Mouse (Mus musculus) forebrain, embryonic 12.5 days (tissue): ENCODE data around the gene Rpl3. TPM values are rescaled to one million over a fixed set of nuclear protein-coding genes. Genes with fewer than 3 reads are reported as not detected.
"Not testable (repeated sequence)": the region's sequence is repeated elsewhere in the genome, so short reads cannot be mapped to it uniquely, and the experiment has no call there.

Experiments
- ATAC-seq: fragments of 200-750 bp; cut with Nextera tagmentation; 2 replicates; pipeline ENCODE4 v1.8.0; 2017; ENCODE audit warnings: moderate TSS enrichment; ENCODE audit not compliant: low FRiP score
- H3K27ac ChIP-seq: fragments of 300-500 bp; sonication (generic); 2 replicates; pipeline ENCODE4 v1.5.1; 2016; ENCODE audit warnings: mild to moderate bottlenecking
- H3K27me3 ChIP-seq: fragments of 300-500 bp; sonication (generic); 2 replicates; pipeline ENCODE4 v1.6.1; 2016; ENCODE audit warnings: mild to moderate bottlenecking
- H3K36me3 ChIP-seq: fragments of 300-500 bp; sonication (generic); replicated peaks from 2 replicates; pipeline ENCODE4 v1.6.1; 2016; ENCODE audit warnings: mild to moderate bottlenecking
- H3K4me1 ChIP-seq: fragments of 300-500 bp; sonication (generic); 2 replicates; pipeline ENCODE4 v1.6.1; 2016
- H3K4me2 ChIP-seq: fragments of 300-500 bp; sonication (generic); 2 replicates; pipeline ENCODE4 v1.6.1; 2016; ENCODE audit warnings: mild to moderate bottlenecking, moderate library complexity
- H3K4me3 ChIP-seq: fragments of 300-500 bp; sonication (generic); replicated peaks from 2 replicates; pipeline ENCODE4 v1.5.1; 2016; ENCODE audit warnings: mild to moderate bottlenecking
- H3K9ac ChIP-seq: fragments of 300-500 bp; sonication (generic); 2 replicates; pipeline ENCODE4 v1.6.1; 2016; ENCODE audit warnings: mild to moderate bottlenecking
- H3K9me3 ChIP-seq: fragments of 300-500 bp; sonication (generic); 2 replicates; pipeline ENCODE4 v1.6.1; 2016
- WGBS: fragments of 180-500 bp; shearing (Covaris S2); methylation state at CpG from one replicate; pipeline ENCODE4 v1.1.7; 2016; 5-methylcytosine and 5-hydroxymethylcytosine counted together
- polyA plus RNA-seq: library from polyadenylated mRNA; unstranded; fragments of >200 nt; fragmentation: Nextera tagmentation; extraction: Ambion mirVana; gene quantifications from 2 replicates; pipeline ENCODE4 v1.2.1, GENCODE M21; 2016

The Rpl3 gene
- polyA plus RNA-seq, 1 experiment from 2014 or later = 694 TPM

DNA sequence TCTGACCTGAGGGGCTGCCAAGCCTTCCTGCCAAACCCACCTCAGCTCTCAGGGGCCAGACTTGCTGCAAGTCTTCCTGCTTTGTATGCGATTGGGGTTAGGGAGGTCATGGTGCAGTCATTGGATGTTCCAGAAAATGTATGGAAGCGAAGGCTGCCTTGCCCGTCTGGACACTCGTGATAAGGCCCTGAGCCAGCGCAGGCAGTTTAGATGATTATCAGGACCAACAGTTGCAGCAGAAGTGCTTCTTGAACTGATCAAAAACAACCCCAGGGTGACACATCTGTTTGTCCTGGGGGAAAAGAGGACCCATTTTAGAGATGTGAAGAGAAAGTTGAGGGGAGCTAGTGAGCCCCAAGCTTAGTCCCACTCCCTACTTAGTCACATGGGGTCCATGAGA lies 39.0 kb upstream of the Rpl3 start:
- ATAC-seq = no peak
- peaks cover 16% of the 10 kb centered on the region for H3K4me1 ChIP-seq
- no peaks in the 10 kb centered on the region for H3K9me3 ChIP-seq
- no peak overlapping the region for H3K9ac ChIP-seq
- no peak overlapping the region for H3K27ac ChIP-seq
- H3K4me2 ChIP-seq = no peak overlapping the region
- 0 out of 2 replicates have a peak, but pooled peaks cover 6% of the 10 kb centered on the region for H3K27me3 ChIP-seq
- H3K4me3 ChIP-seq = no peak overlapping the region
- WGBS = 89% methylated on average over 5 of the region's 5 CpGs
- no peaks in the 10 kb centered on the region for H3K36me3 ChIP-seq

DNA sequence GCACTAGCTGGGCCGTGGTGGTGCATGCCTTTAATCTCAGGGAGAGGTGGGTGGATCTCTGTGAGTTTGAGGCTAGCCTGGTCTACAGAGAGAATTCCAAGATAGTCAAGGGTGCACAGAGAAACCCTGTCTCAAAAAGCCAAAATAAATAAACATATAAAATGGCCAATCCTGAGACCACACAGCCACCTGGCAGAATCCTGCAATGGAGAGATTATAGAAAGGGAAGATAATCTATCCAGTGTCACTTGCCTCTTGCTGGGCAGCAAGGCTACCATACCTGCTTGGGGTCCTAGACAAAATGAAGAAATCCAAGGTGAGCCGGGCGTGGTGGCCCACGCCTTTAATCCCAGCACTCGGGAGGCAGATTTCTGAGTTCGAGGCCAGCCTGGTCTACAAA lies 38.3 kb upstream of the Rpl3 start:
- Histone ChIP-seq H3K4me3 (no peak overlapping the region), H3K4me1 (peaks cover 15% of the 10 kb centered on the region), H3K27ac (no peak overlapping the region), H3K9ac (no peak overlapping the region), H3K4me2 (no peak overlapping the region), H3K9me3 (no peaks in the 10 kb centered on the region), H3K36me3 (no peaks in the 10 kb centered on the region), H3K27me3 (0 out of 2 replicates have a peak, but pooled peaks cover 6% of the 10 kb centered on the region)
- 91% methylated on average over 6 of the region's 6 CpGs for WGBS
- no peak for ATAC-seq

DNA sequence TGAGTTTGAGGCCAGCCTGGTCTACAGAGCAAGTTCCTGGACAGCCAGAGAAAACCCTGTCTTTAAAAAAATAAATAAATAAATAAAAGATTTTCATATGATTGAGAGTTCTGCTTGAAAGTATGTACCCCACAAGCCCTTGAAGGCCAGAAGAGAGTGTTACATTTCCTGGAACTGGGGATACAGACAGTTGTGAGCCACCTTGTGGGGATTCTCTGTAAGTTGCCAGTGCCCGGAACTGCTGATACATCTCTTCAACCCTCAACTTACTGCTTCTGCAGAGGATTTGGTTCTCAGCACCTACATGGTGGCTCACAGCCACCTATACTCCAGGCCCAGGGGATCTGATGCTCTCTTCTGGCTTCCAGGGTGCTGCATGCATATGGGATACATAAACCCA lies 35.5 kb upstream of the Rpl3 start:
- 64% methylated on average over 1 of the region's 1 CpGs for WGBS
- no peak for ATAC-seq
- H3K27ac ChIP-seq = no peak overlapping the region

DNA sequence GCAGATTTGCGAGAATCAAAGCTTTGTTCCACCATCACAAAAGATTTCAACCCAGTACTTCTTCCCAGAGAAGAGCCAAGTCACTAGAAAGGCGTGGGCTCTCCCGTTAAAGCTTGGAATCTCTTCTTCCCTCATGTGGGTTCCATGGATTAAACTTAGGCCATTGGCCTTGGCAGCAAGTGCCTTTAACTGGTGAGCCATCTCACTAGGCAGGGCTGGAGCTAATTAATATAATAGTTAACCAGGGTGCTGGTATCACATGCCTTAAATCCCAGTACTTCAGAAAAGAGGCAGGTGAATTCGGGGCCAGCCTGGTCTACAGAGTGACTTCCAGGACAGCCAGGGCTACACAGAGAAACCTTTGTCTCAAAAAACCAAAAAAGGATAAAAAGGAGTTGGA lies 33.0 kb upstream of the Rpl3 start:
- H3K4me2 ChIP-seq = no peak overlapping the region
- no peaks in the 10 kb centered on the region for H3K4me1 ChIP-seq
- H3K36me3 ChIP-seq = no peaks in the 10 kb centered on the region
- H3K9me3 ChIP-seq = no peaks in the 10 kb centered on the region
- H3K27me3 ChIP-seq = 0 out of 2 replicates have a peak, but pooled peaks cover 5% of the 10 kb centered on the region
- ATAC-seq = no peak
- no peak overlapping the region for H3K27ac ChIP-seq
- WGBS = 79% methylated on average over 4 of the region's 4 CpGs
- H3K9ac ChIP-seq = no peak overlapping the region
- H3K4me3 ChIP-seq = no peak overlapping the region

More for the DNA sequence above, 35.5 kb upstream of the Rpl3 start:
- Histone ChIP-seq H3K27me3 (0 out of 2 replicates have a peak, but pooled peaks cover 6% of the 10 kb centered on the region), H3K4me1 (no peaks in the 10 kb centered on the region), H3K4me2 (no peak overlapping the region), H3K4me3 (no peak overlapping the region), H3K36me3 (no peaks in the 10 kb centered on the region), H3K9ac (no peak overlapping the region), H3K9me3 (no peaks in the 10 kb centered on the region)

DNA sequence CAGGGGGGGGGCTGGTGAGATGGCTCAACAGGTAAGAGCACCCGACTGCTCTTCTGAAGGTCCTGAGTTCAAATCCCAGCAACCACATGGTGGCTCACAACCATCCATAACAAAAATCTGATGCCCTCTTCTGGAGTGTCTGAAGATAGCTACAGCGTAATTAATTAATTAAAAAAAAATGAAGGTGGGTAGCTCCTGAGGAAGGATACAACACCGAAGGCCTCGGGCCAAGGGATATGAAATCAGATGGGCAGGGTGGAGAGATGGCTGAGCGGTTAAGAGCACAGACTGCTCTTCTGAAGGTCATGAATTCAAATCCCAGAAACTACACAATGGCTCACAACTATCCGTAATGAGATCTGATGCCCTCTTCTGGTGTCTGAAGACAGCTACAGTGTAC lies 30.8 kb upstream of the Rpl3 start:
- 93% methylated on average over 6 of the region's 6 CpGs for WGBS
- H3K9ac ChIP-seq, H3K9me3 ChIP-seq, H3K36me3 ChIP-seq, H3K4me1 ChIP-seq, H3K4me3 ChIP-seq, H3K27me3 ChIP-seq, H3K27ac ChIP-seq, ATAC-seq, H3K4me2 ChIP-seq: not testable (repeated sequence)

DNA sequence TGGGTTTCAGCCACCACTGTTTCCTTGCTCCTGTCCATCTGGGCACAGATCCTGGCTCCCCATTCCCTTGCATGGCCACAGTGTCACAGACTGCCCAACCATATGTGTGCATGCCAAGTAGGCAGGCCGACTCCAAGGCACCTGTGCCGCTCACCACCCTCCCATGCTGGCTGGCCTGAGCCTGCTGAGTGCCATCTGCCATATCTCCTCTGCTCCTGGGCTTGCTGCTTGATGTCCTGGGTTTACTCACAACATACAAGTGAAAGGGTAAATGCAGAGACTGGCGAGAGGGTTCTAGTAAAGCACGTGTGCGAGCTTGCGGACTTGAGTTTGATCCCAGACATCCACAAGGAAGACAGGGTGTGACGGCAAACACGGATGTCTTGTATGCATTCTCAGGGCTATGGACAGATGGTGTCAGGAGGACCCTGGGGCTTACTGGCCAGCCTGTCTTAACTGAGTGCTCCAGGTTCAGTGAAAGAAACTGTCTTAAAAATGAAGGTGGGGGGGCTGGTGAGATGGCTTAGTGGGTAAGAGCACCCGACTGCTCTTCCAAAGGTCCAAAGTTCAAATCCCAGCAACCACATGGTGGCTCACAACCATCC lies 30.2 kb upstream of the Rpl3 start:
- no peak overlapping the region for H3K27ac ChIP-seq
- no peaks in the 10 kb centered on the region for H3K27me3 ChIP-seq
- H3K4me2 ChIP-seq = no peak overlapping the region
- 90% methylated on average over 9 of the region's 9 CpGs for WGBS
- H3K4me1 ChIP-seq = no peaks in the 10 kb centered on the region
- H3K36me3 ChIP-seq = no peaks in the 10 kb centered on the region
- no peak for ATAC-seq
- no peak overlapping the region for H3K9ac ChIP-seq
- no peaks in the 10 kb centered on the region for H3K9me3 ChIP-seq
- no peak overlapping the region for H3K4me3 ChIP-seq

DNA sequence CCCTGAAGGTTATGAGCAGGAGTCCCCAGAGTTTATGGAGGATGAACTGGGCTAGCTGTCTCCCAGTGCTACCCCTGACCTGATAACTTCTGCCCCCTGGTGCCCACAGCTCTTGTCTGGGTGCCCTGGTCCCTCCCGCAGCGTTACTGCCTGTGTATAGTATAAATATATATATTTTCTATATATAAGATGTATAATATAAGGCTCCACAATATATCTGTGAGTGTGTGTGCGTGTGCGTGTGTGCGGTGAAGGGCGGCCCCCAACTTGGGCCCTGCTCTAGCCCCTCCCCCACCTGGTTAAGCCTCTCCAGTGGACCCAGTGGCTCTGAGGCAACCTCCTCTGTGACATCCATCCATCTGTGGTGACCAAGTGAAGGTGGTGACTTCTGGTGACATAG lies 27.4 kb upstream of the Rpl3 start:
- Histone ChIP-seq H3K9me3 (no peaks in the 10 kb centered on the region), H3K27ac (no peak overlapping the region), H3K27me3 (no peaks in the 10 kb centered on the region), H3K4me1 (no peaks in the 10 kb centered on the region), H3K4me3 (no peak overlapping the region), H3K9ac (no peak overlapping the region), H3K36me3 (no peaks in the 10 kb centered on the region), H3K4me2 (no peak overlapping the region)
- ATAC-seq = no peak
- WGBS = 93% methylated on average over 6 of the region's 6 CpGs

DNA sequence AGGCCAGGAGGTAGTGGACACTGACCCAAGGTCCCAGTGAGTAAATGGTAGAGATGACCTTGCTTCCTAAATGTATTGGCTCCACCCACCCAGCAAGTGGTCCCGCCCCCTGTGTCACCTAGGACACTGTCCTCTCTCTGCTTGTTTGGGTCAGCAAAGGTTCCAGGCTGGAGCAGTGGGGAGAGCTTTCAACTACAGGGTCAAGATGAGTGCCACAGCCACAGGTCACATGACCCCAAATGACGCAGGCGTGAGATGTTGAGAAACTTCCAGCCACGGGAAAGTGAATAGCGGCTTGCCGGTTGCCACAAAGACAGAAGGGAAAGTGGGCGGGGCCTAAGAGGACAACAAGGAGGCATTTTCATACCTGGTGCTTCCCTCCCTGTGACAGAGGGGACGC lies 25.5 kb upstream of the Rpl3 start:
- Histone ChIP-seq H3K4me1 (no peaks in the 10 kb centered on the region), H3K27ac (no peak overlapping the region), H3K9ac (no peak overlapping the region), H3K9me3 (0 out of 2 replicates have a peak, but pooled peaks cover 2% of the 10 kb centered on the region), H3K27me3 (no peaks in the 10 kb centered on the region), H3K4me2 (no peak overlapping the region), H3K4me3 (no peak overlapping the region), H3K36me3 (no peaks in the 10 kb centered on the region; the same call in 1 of the 2 replicates)
- WGBS = 63% methylated on average over 8 of the region's 8 CpGs
- ATAC-seq = no peak

DNA sequence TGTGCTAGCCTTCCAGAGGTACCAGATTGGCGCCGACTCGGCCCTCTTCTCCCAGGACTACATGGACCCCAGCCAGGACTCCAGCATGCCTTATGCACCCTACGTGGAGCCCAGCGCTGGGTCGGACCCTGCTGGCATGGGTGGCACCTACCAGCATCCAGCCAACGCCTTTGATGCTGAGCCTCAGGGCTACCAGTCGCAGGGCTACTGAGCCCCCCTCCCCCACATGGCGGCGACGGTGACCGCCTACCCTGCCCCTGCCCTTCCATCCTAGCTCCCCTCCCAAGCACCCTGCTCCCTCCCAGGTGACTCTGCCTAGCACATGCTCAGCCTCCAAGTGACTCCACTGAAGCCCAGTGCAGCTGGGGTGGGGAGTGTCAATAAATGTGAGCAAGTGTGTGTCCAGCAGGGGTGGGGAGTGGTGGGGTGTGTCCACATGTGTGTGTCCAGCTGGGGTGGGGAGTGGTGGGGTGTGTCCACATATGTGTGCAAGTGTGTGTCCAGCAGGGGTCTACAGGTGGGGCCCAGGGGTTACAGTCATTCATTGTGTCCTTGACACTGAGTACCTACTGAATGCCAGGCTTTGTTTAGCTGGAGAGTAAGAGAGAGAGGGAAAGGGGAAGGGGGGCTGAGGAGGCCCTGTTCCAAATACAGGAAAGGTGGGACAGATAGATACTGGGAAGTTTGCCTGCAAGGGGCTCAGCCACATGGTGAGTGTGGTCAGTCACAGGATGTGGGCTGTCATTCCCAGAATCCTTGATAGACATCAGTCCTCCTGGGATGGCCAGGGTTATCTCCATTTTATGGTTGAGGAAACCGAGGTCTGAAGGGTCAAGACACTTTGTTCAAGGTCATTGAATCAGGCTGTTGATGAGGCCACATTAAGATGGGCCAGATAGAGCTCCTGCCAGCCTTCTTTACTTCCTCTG lies 24.5 kb upstream of the Rpl3 start:
- Histone ChIP-seq H3K4me3 (no peak overlapping the region), H3K27me3 (no peaks in the 10 kb centered on the region), H3K9me3 (0 out of 2 replicates have a peak, but pooled peaks cover 2% of the 10 kb centered on the region), H3K4me1 (no peaks in the 10 kb centered on the region), H3K36me3 (no peaks in the 10 kb centered on the region; the same call in 1 of the 2 replicates), H3K27ac (no peak overlapping the region), H3K9ac (no peak overlapping the region), H3K4me2 (no peak overlapping the region)
- 83% methylated on average over 13 of the region's 13 CpGs for WGBS
- ATAC-seq = no peak

DNA sequence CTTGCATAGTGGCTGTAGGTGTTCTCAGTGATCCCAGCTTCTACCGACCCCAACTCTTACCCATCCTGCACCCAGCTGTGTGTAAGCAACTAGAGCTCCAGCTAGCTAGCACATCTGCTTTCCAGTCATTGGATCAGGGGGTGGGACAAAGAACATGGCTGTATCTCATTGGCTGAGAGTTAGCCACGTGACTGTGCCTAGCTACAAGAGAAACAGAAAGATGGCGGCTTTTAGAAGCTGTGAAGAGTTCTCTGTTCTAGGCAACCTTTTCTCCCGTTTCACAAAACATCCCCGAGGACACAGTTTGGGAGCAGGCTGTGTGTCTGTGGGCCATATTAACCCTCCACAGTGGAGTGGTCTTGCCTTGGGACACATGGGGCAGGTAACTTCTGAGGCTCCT lies 23.6 kb upstream of the Rpl3 start:
- WGBS = 64% methylated on average over 5 of the region's 5 CpGs
- Histone ChIP-seq H3K4me1 (no peaks in the 10 kb centered on the region), H3K4me2 (no peak overlapping the region), H3K27me3 (no peaks in the 10 kb centered on the region), H3K9ac (no peak overlapping the region), H3K36me3 (no peaks in the 10 kb centered on the region; the same call in none of the 2 replicates), H3K4me3 (0 out of 2 replicates have a peak overlapping the region, but pooled peaks have one; percentile 7), H3K9me3 (0 out of 2 replicates have a peak, but pooled peaks cover 2% of the 10 kb centered on the region), H3K27ac (no peak overlapping the region)
- ATAC-seq = no peak

DNA sequence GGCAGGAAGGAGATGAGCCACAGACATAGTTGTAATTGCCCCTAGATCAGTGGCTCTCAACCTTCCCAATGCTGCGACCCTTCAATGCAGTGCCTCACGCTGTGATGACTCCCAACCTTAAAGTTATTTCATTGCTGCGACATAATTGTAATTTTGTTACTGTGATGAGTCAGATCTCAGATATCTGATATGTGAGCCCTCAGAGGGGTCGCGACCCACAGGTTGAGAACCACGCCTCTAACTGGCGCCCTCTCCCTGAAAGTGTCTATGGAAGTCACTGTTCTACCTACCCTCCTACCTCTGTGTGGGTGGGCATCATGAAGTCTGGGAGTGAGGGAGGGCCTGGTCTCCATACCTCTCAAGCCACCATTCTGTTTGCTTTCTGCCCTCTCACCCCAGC lies 22.7 kb upstream of the Rpl3 start:
- Histone ChIP-seq H3K4me3 (no peak overlapping the region), H3K27me3 (no peaks in the 10 kb centered on the region), H3K36me3 (no peaks in the 10 kb centered on the region; the same call in none of the 2 replicates), H3K27ac (no peak overlapping the region), H3K4me2 (no peak overlapping the region), H3K9me3 (0 out of 2 replicates have a peak, but pooled peaks cover 2% of the 10 kb centered on the region), H3K9ac (no peak overlapping the region), H3K4me1 (no peaks in the 10 kb centered on the region)
- WGBS = 92% methylated on average over 7 of the region's 7 CpGs
- ATAC-seq = no peak

DNA sequence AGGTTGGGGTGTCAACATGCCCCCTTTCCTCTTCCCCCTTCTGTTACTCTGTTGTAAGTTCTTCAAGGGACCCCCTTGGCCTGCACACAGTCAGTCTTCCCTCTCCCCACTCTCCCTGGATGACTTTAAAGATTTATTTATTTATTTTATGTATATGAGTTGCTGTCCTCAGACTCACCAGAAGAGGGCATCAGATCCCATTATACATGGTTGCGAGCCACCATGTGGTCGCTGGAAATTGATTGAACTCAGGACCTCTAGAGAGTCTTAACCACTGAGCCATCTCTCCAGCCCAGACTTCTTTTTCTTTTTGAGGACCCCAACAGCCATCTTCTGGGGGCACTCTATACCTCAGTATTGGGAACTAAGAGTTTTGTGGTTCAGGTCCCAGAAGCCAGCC lies 20.8 kb upstream of the Rpl3 start:
- H3K4me1 ChIP-seq = no peaks in the 10 kb centered on the region
- no peak overlapping the region for H3K27ac ChIP-seq
- 0 out of 2 replicates have a peak, but pooled peaks cover 2% of the 10 kb centered on the region for H3K9me3 ChIP-seq
- no peak overlapping the region for H3K4me3 ChIP-seq
- H3K36me3 ChIP-seq = no peaks in the 10 kb centered on the region; the same call in none of the 2 replicates
- no peaks in the 10 kb centered on the region for H3K27me3 ChIP-seq
- H3K4me2 ChIP-seq = no peak overlapping the region
- no peak overlapping the region for H3K9ac ChIP-seq
- no peak for ATAC-seq
- whole genome bisulfite sequencing = 53% methylated on average over 2 of the region's 2 CpGs
